Mouse (Mus musculus) natural killer cell, adult 2 months (primary cell): ENCODE results near the gene Birc2.

Experiments
- DNase-seq, 2 experiments: peaks; one replicate each; pipeline ENCODE4 v3.0.0; 2022; ENCODE audit warnings: low spot score in 2 of 2

Gene Birc2

DNA sequence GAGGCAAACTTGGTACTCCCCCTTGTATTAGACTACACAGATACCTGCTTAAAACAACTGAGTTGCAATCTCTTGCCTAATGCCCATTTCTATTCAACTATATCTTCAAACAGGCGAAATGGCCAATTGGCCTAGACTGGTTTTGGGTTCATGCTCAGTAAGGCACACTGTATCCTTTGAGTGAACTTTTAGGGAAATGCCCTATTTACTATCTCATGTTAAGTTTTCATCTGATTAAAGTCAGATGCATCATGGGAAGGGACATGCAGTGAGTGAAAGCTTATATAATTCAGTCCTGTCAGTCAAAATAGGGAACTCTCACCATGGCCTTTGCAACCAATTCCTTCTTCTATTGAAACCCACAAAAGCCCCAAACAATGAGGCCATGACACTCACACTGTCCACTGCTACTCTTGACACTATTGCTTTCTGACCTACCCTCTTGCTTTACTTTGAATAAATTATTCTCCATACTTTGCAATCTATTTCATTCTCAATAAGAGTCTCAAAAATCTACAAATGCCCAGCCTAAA, 9.9 kb upstream of the Birc2 start:
- no peak for DNase-seq

GRCm38 (mm10) chr9:7845216-7845895, 8.5 kb upstream of the Birc2 start:
- no peak for DNase-seq

DNA sequence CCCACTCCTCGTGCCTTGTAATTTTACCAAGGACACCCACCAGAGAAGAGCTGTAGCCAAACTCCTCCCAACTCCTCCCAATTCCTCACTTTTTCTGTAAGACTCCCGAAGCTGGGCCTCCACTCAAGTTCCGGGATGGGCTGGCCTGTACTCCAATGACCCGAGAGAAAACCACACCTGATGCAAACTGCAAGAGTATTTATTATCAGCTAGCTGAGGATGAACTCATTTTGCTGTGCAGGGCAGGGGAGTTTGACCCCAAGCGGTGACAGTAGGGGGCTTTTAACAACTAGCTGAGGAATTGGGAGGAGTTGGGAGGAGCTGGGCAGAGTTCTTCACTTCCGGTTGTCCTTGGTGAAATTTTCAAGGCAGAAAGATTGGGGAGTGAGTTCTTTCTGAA, 4.4 kb upstream of the Birc2 start:
- no peak for DNase-seq

DNA sequence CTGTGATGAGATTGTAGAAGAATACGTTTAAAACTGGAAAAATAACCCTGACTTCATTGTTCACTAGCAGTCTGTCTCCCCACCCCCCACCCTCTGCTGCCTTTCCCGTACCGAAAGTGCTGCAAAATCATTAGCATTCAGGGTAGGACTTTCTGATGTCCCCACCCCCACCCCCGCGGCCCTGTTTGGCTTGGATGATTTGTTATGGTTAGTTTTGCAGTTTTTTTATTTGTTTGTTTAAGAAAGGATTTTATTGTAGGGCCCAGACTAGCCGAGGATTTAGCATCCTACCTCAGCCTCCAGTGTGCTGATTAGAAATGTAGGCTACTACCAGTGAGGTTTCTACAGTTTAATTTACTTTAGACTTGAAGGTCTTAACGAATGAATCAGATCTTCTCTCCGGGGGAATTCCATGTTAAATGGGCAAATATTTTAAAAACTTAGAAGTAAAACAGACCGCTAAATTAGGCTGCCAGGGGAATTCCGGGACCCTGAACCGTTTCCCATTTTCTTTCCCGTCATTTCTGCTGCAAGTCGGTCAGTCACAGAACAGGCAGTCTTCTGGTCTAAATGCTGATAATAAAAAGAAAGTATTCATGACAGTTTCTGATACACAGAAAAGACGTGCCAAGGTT, 1.1 kb upstream of the Birc2 start:
- DNase-seq = no peak

DNA sequence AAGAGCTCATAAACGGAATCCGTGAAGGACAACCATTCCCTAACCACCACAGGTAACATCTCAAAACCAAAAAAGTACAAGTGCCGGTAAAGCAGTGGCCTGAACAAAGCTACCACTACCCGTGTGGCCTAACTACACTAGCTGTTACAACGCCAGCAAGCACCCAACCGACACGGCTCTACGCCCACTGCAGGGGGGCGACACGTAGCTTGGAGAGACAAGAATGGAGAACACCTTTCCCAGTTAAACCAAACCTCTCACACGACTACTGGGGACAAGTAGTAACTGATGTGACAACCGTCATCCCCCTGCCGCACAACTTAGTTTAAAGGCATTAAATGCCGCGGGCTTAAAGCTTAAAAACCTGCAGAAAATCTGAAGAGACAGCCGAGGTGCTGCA, 533 bp downstream of the Birc2 start:
- peak in 1 of 2 experiments; percentile 50 for DNase-seq

DNA sequence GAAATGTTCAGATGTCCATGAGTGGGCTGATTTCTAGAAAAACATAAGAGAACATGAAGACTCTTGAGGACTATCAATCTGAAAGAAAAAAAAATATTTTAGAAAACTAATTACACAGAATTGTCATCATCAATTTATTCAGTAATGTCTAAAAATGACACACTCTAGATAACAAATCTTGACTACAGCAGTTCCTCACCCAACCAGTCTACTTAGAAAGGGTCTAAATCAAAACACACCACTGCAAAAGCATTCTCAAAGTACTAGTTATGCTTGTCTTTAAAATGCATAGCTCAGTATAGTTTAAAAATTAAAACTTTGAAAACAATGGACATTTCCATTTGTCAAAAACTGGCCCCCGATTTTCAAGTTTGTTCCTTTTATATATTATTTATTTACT, 1.6 kb downstream of the Birc2 start:
- no peak for DNase-seq

DNA sequence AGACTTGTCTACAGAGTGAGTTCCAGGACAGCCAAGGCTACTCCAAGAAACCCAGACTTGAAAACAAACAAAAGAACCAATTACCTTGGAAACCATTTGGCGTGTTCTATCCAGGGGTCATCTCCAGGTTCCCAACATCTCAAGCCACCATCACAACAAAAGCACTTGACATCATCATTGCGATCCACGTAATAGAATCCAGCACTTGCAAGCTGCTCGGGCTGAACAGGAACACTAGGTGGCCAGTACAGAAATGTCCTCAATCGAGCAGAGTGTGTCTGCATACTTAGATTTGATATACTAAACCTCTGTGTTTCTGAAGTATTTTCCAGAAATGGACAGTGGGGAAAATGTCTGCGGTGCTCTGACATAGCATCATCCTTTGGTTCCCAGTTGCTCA, 3.4 kb downstream of the Birc2 start:
- DNase-seq = no peak

GRCm38 (mm10) chr9:7829531-7830528, 7.0 kb downstream of the Birc2 start:
- DNase-seq = no peak

DNA sequence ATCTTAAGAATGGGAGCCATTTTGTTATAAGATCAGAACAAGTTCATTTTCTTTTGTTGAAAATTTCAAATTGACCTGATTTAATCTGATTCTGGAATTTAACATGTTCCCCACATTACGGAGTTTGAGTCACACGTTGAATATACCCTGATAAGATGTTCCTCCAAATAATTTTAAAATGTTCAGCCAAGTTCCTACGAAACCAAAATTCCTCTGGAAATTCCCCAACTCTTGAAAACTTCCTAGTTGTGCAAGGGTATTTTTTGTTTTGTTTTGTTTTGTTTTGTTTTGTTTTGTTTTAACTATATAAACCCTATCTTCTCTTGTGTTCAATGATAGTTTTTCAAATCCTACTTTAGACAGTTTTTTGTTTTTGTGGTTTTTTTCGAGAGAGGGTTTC, 8.2 kb downstream of the Birc2 start:
- DNase-seq = no peak

DNA sequence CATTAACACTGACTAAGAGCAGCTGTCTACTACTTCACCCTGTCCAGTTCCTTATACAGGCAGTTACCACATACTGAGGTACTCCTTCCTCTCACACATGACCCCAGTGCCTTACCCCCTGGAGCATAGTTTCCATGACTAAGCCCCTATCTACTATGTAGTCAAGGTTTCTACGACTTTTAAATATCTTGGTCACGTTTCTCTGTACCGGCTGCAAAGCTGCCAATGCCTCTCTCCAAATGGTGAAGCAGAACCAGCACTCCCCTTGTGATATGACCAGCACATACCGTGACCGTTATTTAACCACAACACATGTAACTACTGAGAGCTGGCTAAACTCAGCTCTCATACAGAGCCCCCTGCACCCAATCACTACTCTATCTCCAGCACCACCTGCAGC, 11.9 kb downstream of the Birc2 start:
- DNase-seq = no peak

- DNase-seq = no peak
Measured at GRCm38 (mm10) chr9:7822758-7823157, 14.1 kb downstream of the Birc2 start.

DNA sequence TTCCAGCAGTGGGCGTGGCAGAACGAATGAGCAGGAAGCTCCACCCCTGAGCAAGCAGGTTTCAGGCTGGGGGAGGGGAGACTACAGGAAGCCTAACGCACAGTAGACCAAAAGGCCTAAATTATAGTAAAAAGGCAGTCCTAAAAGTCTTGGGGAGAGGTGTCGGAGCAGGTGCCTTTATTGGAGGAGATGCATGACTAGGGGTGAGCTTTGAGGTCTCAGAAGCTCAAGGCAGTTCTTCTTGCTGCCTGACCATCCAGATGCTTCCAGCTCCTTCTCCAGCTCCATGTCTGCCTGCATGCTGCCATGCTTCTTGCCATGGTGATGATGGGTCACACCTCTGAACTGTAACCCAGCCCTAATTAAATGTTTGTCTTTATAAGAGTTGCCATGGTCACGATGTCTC, 31.8 kb downstream of the Birc2 start:
- DNase-seq = no peak

DNA sequence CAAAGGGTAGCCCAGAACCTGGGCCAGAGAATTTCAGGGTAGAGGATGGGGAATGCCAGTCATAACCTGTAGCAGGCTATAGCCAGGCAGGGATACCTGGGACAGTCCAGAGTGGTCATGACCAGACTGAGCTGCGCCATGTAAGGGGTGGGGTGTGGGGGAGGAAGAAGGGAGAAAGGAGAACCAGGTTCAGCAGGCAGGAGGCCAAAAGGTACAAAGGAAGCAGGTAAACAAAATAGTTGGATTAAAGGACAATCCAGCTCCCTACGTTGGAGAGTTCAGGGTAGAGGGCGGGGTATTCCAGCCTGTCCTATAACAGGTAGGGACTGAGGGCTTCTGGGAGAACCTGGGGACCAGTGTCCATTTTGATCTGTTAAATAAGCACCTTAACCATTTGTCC, 38.3 kb downstream of the Birc2 start:
- DNase-seq = no peak

- no peak for DNase-seq
Measured at GRCm38 (mm10) chr9:7797542-7797941, 39.3 kb downstream of the Birc2 start.

DNA sequence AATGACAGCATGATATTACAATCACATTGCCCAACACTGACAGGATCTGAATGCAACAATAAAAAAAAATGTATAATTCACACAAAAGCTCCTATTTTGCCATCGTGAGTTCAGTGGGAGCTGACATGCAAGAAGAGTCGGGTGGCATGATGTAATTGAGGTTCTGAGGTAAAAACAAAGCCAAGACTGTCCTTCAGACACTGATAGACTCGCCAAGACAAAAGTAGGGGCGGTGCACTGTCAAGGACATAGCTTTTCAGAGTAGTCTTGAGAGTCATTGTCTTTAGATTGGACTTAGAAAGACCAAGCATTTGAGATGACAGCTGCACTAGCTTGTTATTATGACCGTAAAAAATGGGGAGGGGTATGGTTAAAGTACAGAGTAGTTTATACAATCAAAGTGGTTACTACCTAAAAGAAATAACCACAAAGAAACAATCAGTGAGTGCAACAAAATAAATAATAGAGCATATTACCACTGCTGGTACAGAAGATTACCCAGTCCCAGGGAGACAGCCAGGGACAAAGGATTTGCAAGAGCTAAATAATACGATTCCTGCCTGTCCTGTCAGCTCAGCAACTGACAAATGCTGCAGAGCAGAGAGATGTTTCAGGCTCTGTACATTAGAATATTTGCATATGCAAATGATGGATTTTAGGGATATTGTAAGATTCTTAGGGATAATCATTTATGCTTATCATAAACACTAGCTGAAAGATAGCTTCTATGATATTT, 40.6 kb downstream of the Birc2 start:
- DNase-seq = no peak

DNA sequence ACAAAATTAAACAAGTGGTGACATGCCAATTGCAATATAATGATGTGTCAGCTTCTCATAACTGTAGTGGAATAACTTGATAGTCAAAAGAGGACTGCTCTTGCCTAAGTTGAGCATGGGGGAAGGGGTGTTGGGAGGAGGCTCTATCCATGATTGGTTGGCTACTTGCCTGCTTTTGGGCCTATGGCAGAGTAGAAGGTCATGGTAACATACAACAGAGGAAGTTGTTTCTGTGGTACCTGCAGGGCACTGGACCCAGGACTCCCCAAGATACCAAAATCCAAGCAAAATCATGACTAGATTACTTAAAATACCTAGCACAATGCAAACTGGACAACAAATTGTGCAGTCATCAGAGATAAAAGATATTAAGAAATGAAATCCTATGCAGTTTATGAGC, 41.3 kb downstream of the Birc2 start:
- no peak for DNase-seq

DNA sequence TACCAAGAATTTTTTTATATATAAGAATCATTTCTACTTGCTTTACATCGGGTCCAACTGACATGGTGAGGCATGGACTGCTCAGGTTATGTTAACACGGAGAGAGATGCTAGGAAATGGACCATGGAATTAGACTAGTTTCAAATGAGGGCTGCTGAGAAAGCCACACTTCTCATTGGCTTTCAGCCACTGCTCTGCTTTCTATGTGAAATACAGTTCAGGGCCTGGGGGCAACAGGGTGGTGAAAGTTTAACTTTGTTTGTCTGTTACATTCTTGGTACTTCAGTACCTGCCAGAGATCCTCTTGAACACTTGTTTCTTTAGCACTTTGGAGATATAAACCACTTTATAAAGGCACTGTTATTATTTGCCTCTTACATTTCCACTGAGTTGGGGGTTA, 43.3 kb downstream of the Birc2 start:
- DNase-seq = no peak

GRCm38 (mm10) chr9:7790580-7791084, 46.2 kb downstream of the Birc2 start:
- no peak for DNase-seq

DNA sequence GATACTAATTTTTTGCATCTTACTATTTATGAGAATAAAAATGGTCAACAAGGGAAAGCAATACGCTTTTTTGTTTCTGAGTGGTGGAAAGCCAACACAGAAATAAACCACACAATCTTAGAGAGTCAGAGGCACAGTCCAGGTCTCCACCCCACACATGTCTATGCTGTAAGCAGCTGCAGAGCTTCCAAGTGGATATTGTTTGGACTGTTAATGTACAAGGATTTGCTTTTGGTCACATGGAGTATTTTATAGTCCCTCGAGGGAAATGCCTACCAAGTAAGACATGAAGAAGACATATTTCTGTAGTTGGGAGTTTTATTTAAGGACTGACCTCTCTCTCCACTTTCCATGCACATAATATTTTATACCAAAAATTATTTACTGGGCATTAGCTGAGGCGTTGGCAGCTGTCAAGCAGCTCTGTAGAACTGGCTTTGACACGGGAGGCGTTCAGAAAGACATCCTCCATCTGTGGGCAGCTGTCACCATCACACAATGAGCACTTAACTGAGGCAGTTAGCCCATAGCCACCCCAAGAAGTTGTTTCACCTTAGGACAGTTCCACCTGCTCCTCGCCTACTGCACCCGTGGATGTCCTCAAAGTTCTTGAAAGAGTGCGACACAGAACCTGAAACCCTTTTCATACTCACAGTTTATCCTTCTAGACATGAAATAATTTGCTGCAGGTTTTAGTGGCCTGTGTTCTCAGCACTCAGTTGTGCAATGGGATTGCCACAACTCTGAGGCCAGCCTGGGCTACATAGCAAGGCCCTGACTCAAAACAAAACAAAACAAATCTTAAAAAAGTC, 46.9 kb downstream of the Birc2 start:
- DNase-seq = no peak

DNA sequence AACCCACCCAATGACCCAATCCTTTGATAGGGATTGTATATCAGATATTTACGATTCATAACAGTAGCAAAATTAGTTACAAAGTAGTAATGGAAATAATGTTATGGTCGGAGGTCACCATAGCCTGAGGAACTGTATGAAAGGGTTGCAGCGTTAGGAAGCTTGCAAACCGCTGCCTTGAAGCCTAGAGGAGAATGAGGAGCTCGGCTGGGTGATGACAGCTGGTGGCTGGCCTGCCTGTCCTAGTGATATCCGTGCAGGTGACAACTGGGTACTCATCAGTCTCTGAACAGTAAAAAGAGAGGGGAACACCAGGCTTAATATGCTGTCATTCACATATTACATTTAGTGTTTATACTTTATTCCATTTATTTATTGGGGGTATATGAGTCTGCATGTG, 48.5 kb downstream of the Birc2 start:
- DNase-seq = no peak

- DNase-seq = no peak
Measured at GRCm38 (mm10) chr9:7786086-7786485, 50.8 kb downstream of the Birc2 start.
